Mouse (Mus musculus) heart, adult 9 months (tissue): ENCODE results near the gene Afg1l.
A peak's percentile ranks its signal among the peaks of the same experiment; 100 is the strongest.

ENCODE experiments used
- DNase-seq, 2 experiments: peaks; one replicate each; pipeline ENCODE4 v3.0.0; 2022; ENCODE audit warnings: low spot score in 2 of 2

Afg1l gene

GRCm38 (mm10) chr10:42297954-42298353, 180.4 kb downstream of the Afg1l start:
- DNase-seq = no peak

- no peak for DNase-seq
Measured at GRCm38 (mm10) chr10:42297109-42297508, 181.3 kb downstream of the Afg1l start.

- DNase-seq = no peak
Measured at GRCm38 (mm10) chr10:42296559-42296958, 181.8 kb downstream of the Afg1l start.

- DNase-seq = no peak
Measured at GRCm38 (mm10) chr10:42295028-42295427, 183.3 kb downstream of the Afg1l start.

GRCm38 (mm10) chr10:42294392-42294791, 184.0 kb downstream of the Afg1l start:
- DNase-seq = no peak

- no peak for DNase-seq
Measured at GRCm38 (mm10) chr10:42293877-42294276, 184.5 kb downstream of the Afg1l start.

GRCm38 (mm10) chr10:42291360-42291759, 187.0 kb downstream of the Afg1l start:
- no peak for DNase-seq

GRCm38 (mm10) chr10:42287666-42288065, 190.7 kb downstream of the Afg1l start:
- no peak for DNase-seq

GRCm38 (mm10) chr10:42278307-42278850, 200.0 kb downstream of the Afg1l start:
- DNase-seq = peak in 1 of 2 experiments; percentile 34

- peak; percentile 99 for DNase-seq
Measured at GRCm38 (mm10) chr10:42277476-42278306, 200.7 kb downstream of the Afg1l start.

- peak; percentile 90 to 93 for DNase-seq
Measured at GRCm38 (mm10) chr10:42276507-42277345, 201.6 kb downstream of the Afg1l start, which contains the start of gene Foxo3. Gene Foxo3, minus strand, starts transcription at chr10:42276755.

GRCm38 (mm10) chr10:42275871-42276501, 202.4 kb downstream of the Afg1l start:
- peak in 1 of 2 experiments; percentile 33 for DNase-seq

GRCm38 (mm10) chr10:42275401-42275870, 202.9 kb downstream of the Afg1l start:
- DNase-seq = peak; percentile 46 to 53

GRCm38 (mm10) chr10:42274712-42275400, 203.5 kb downstream of the Afg1l start:
- no peak for DNase-seq

- peak; percentile 42 to 43 for DNase-seq
Measured at GRCm38 (mm10) chr10:42273760-42274691, 204.3 kb downstream of the Afg1l start.

GRCm38 (mm10) chr10:42273403-42273759, 205.0 kb downstream of the Afg1l start:
- no peak for DNase-seq

- DNase-seq = no peak
Measured at GRCm38 (mm10) chr10:42271454-42272230, 206.7 kb downstream of the Afg1l start.

- peak; percentile 61 to 70 for DNase-seq
Measured at GRCm38 (mm10) chr10:42270277-42271083, 207.9 kb downstream of the Afg1l start.
